Mouse (Mus musculus) hindbrain, postnatal 0 days (tissue): ENCODE measurements at regions not wholly inside any gene's neighbourhood (a gene's known extent, or its start where the extent isn't known, plus 50 kb on each side); places are given as distances from the start of the nearest gene placed in this dataset.

Experiments
- ATAC-seq: fragments of 200-750 bp; cut with Nextera tagmentation; 2 replicates; pipeline ENCODE4 v1.8.0; 2017; ENCODE audit warnings: mild to moderate bottlenecking, moderate TSS enrichment, moderate library complexity
- DNase-seq: peaks from one replicate; pipeline ENCODE4 v3.0.0-alpha.2; 2015; ENCODE audit warnings: low spot score
- H3K27ac ChIP-seq: fragments of 300-500 bp; sonication (generic); 2 replicates; pipeline ENCODE4 v1.5.1; 2014; ENCODE audit warnings: mild to moderate bottlenecking
- H3K27me3 ChIP-seq: fragments of 300-500 bp; sonication (generic); 2 replicates; pipeline ENCODE4 v1.6.1; 2014; ENCODE audit warnings: low read length, mixed read lengths; ENCODE audit not compliant: insufficient read depth
- H3K36me3 ChIP-seq: fragments of 300-500 bp; sonication (generic); 2 replicates; pipeline ENCODE4 v1.6.1; 2014; ENCODE audit warnings: low read length, mixed read lengths; ENCODE audit not compliant: insufficient read depth
- H3K4me1 ChIP-seq: fragments of 300-500 bp; sonication (generic); 2 replicates; pipeline ENCODE4 v1.6.1; 2014; ENCODE audit warnings: antibody characterized with exemption, low read length, mixed read lengths; ENCODE audit not compliant: insufficient read depth
- H3K4me2 ChIP-seq: fragments of 300-500 bp; sonication (generic); 2 replicates; pipeline ENCODE4 v1.6.1; 2014; ENCODE audit warnings: low read depth, mild to moderate bottlenecking, low read length, moderate library complexity, mixed read lengths
- H3K4me3 ChIP-seq: fragments of 300-500 bp; sonication (generic); 2 replicates; pipeline ENCODE4 v1.5.1; 2014; ENCODE audit warnings: low read length
- H3K9ac ChIP-seq: fragments of 300-500 bp; sonication (generic); replicated peaks from 2 replicates; pipeline ENCODE4 v1.6.1; 2014; ENCODE audit warnings: mild to moderate bottlenecking, low read length, moderate library complexity, mixed read lengths
- H3K9me3 ChIP-seq: fragments of 300-500 bp; sonication (generic); 2 replicates; pipeline ENCODE4 v1.6.1; 2016; ENCODE audit warnings: low read length, mixed read lengths
- CTCF ChIP-seq: IDR thresholded peaks from 2 replicates; pipeline ENCODE4 v1.5.1; 2016; ENCODE audit warnings: antibody characterized with exemption, control low read depth, low read depth
- WGBS: fragments of 180-500 bp; shearing (Covaris S2); extraction: QIAGEN DNeasy Blood & Tissue Kit; methylation state at CpG from one replicate; pipeline ENCODE4 v1.1.7; 2014; 5-methylcytosine and 5-hydroxymethylcytosine counted together

DNA sequence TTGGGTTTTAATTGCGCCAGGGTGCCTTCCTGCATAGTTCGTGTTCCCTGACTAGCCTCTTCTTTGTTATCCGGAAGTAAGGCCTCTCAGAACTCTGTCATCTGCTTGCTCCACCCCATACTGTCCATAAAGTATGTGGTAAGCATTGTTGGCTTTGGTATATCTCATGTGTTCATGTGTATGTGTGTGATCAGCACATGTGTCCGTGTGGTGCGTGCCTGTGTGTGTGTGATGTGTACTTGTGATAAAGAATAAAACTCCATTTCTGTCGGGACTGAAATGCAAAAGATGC is 135.3 kb downstream of the Enc1 start:
- WGBS = 65% methylated on average over 6 of the region's 6 CpGs
- H3K27me3 ChIP-seq = no peaks in the 10 kb centered on the region
- no peak for ATAC-seq

DNA sequence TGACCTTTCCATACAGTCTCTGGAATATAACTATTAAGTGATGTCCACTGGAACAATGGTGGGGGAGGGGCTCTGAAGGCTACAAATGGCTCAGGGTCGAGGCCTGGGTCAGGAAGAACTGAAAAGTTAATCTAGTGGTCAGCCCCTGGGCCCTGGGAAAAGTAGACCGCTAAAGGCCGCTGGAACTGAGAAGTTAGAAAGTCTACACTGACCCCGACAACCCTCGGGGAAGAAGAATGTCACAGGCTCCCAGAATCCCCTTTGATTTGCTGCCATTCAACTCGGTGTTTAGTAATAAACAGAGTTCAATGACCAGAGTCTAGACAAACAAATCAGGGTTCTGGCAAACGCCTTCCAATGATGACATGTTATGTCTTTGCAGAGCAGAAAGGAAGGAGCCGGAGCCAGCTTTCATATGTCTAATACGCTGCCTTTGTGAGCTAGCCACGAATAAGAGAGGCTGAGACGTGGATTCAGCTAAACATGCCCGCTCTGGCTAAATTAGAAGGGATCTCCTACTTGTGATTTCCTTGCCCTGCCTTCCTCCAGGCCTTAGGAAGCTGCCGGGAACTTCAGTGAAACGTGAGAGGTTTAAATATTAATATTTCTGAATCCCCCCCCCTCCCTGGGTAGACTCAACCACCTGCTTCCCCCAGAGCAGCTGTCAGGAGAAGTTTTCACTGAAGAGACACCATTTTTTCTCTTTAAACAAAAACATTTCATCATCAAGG is 134.8 kb downstream of the Enc1 start:
- H3K9me3 ChIP-seq = no peaks in the 10 kb centered on the region
- no peaks in the 10 kb centered on the region for H3K36me3 ChIP-seq
- 25% methylated on average over 14 of the region's 14 CpGs for WGBS
- no peak overlapping the region for H3K4me3 ChIP-seq
- ATAC-seq = no peak
- H3K9ac ChIP-seq = no peak overlapping the region
- TF ChIP-seq CTCF = no peak
- H3K4me1 ChIP-seq = no peaks in the 10 kb centered on the region
- no peaks in the 10 kb centered on the region for H3K27me3 ChIP-seq
- H3K27ac ChIP-seq = no peak overlapping the region
- H3K4me2 ChIP-seq = no peak overlapping the region
- peak; percentile 42 for DNase-seq

More for the DNA sequence above, 135.3 kb downstream of the Enc1 start:
- no peak overlapping the region for H3K27ac ChIP-seq
- H3K4me1 ChIP-seq = no peaks in the 10 kb centered on the region
- no peak for DNase-seq
- TF ChIP-seq CTCF = no peak
- H3K4me2 ChIP-seq = no peak overlapping the region
- no peaks in the 10 kb centered on the region for H3K36me3 ChIP-seq
- no peaks in the 10 kb centered on the region for H3K9me3 ChIP-seq
- H3K4me3 ChIP-seq = no peak overlapping the region
- H3K9ac ChIP-seq = no peak overlapping the region

DNA sequence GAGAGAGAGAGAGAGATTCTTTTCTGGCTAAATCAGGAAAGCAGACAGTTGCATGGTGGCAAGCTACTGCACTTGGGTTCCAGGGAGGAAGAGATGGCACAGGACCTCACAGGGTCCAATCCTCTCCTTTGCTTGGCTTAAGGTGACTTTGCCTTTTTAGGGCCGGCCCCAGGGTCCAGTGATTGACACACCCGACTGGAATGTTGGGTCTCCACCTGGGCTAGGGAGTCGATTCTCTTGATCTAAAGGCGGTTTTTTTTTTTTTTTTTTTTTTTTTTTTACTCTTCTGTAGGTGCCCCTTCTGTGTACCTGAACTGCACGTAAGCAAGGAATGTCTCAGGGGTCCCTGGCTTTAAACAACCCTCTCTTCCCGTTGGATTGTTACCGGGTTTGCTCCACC is 131.4 kb downstream of the Enc1 start:
- Histone ChIP-seq H3K27me3 (no peaks in the 10 kb centered on the region), H3K27ac (no peak overlapping the region), H3K4me3 (no peak overlapping the region), H3K9ac (no peak overlapping the region), H3K9me3 (no peaks in the 10 kb centered on the region), H3K4me2 (no peak overlapping the region), H3K4me1 (no peaks in the 10 kb centered on the region), H3K36me3 (no peaks in the 10 kb centered on the region)
- whole genome bisulfite sequencing = 48% methylated on average over 7 of the region's 7 CpGs
- no peak for TF ChIP-seq CTCF
- ATAC-seq (no peak), DNase-seq (no peak)

DNA sequence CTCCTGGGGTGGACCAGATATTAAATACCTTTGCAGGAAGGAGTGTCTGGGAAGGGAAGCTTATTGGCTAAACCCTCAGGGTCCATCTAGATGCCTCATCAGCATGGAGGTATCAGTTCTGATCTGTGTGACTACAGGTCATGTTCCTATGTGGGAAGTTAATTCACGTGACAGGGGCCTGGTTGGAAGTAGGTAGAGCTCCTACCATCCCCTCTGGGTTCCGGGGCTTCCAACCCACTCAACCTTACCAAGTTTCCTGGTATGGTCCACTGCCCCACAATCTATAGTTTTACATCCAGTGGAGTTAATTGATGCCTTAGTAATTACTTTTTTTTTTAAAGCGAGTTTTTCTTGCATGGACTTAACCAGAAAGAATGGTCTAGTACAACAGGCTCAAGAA is 130.3 kb downstream of the Enc1 start:
- Histone ChIP-seq H3K9ac (no peak overlapping the region), H3K4me3 (no peak overlapping the region), H3K9me3 (no peaks in the 10 kb centered on the region), H3K27ac (no peak overlapping the region), H3K4me2 (no peak overlapping the region), H3K27me3 (no peaks in the 10 kb centered on the region), H3K4me1 (no peaks in the 10 kb centered on the region), H3K36me3 (no peaks in the 10 kb centered on the region)
- WGBS = 89% methylated on average over 3 of the region's 3 CpGs
- TF ChIP-seq CTCF = no peak
- ATAC-seq (no peak), DNase-seq (no peak)

DNA sequence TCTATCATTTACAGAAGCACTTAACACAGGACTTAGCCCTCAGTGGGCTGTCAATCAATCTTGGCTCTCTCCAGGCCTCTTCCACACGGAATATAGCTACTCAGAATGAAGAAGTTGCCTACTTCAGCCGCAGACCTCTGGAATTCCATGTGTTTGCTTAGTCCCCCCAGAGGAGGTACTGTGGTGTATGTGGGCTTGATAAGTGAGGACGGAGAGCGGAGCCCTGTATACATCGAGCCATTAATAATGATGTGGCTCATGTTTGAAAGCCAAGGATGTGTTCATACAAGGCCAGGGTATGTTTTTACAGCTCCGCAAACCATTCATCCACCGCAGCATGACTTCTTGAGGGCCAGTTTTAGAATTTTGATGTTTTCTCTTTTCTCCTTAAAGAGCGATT is 125.8 kb downstream of the Enc1 start:
- no peak for TF ChIP-seq CTCF
- Histone ChIP-seq H3K4me1 (no peaks in the 10 kb centered on the region), H3K9ac (no peak overlapping the region), H3K36me3 (no peaks in the 10 kb centered on the region), H3K4me3 (no peak overlapping the region), H3K27ac (no peak overlapping the region), H3K4me2 (no peak overlapping the region), H3K9me3 (no peaks in the 10 kb centered on the region), H3K27me3 (no peaks in the 10 kb centered on the region; the same call in 1 of the 2 replicates)
- ATAC-seq (no peak), DNase-seq (no peak)
- WGBS = 90% methylated on average over 8 of the region's 8 CpGs

DNA sequence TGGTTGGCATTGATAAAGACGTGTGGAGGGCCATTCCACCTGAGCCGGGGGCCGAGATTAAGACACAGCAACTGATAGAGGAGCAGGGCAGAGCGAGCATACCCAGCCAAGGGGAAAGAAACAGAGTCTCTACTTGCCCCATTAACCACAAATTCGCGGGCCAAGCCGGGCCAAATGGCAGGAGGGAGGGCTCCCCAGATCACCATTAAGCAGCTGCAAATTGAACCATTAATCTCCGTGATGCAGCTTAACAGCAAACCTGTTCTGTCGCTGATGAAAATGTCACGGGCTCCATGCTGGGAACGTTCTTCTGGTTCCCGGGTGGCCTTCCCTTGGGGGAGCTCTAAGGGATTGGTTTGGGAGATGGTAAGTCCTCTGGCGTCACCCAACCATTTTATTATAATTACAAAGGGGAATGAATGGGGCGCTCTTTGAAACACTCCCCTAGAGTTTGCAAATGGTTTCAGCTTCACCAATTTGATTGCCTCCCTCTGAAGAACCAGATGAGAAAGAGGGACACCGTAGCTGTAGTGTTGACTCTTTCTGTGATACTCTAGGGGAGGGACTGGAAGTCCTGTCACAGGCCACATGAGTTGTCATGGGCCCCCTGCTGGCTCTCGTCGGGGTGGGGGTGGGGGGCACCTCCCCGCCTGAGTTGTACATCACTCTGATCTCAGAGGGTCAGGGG is 124.8 kb downstream of the Enc1 start:
- 37% methylated on average over 18 of the region's 18 CpGs for WGBS
- TF ChIP-seq CTCF = no peak
- Histone ChIP-seq H3K4me2 (no peak overlapping the region), H3K4me1 (no peaks in the 10 kb centered on the region), H3K9ac (no peak overlapping the region), H3K27ac (no peak overlapping the region), H3K36me3 (no peaks in the 10 kb centered on the region), H3K4me3 (no peak overlapping the region), H3K9me3 (no peaks in the 10 kb centered on the region), H3K27me3 (no peaks in the 10 kb centered on the region; the same call in 1 of the 2 replicates)
- DNase-seq (peak; percentile 40), ATAC-seq (no peak)

DNA sequence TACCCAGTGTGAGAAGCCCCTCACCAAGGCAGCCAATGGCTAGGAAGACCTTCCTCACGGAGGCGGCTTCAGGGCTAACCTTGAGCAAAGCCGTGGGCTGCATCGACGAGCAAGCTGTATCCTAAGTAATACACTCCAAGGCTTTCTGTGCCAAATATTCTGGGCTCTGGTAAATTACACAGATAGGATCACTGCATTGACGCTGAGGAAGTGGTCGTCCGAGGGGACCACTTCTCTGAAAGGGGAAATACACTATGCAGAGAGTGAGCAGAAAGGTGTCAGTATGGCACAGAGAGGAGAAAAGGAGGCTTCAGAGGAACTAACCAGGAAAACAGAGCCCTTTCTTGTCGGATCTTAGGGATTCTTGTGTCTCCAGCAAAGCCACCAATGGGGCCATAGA is 124.1 kb downstream of the Enc1 start:
- Histone ChIP-seq H3K4me1 (no peaks in the 10 kb centered on the region), H3K4me2 (no peak overlapping the region), H3K4me3 (no peak overlapping the region), H3K9me3 (no peaks in the 10 kb centered on the region), H3K9ac (no peak overlapping the region), H3K27ac (no peak overlapping the region), H3K27me3 (no peaks in the 10 kb centered on the region; the same call in 1 of the 2 replicates), H3K36me3 (no peaks in the 10 kb centered on the region)
- WGBS = 76% methylated on average over 9 of the region's 9 CpGs
- ATAC-seq (no peak), DNase-seq (no peak)
- TF ChIP-seq CTCF = no peak
